Mouse (Mus musculus) stomach, postnatal 0 days (tissue): ENCODE measurements around the gene Scaf1.

Experiments used
- CTCF ChIP-seq: IDR thresholded peaks from 2 replicates; pipeline ENCODE4 v1.5.1; 2016; ENCODE audit warnings: antibody characterized with exemption, low read depth, mild to moderate bottlenecking, moderate library complexity
- EP300 ChIP-seq: optimal IDR thresholded peaks from 2 replicates; pipeline ENCODE3; 2016; ENCODE audit warnings: antibody characterized with exemption

DNA sequence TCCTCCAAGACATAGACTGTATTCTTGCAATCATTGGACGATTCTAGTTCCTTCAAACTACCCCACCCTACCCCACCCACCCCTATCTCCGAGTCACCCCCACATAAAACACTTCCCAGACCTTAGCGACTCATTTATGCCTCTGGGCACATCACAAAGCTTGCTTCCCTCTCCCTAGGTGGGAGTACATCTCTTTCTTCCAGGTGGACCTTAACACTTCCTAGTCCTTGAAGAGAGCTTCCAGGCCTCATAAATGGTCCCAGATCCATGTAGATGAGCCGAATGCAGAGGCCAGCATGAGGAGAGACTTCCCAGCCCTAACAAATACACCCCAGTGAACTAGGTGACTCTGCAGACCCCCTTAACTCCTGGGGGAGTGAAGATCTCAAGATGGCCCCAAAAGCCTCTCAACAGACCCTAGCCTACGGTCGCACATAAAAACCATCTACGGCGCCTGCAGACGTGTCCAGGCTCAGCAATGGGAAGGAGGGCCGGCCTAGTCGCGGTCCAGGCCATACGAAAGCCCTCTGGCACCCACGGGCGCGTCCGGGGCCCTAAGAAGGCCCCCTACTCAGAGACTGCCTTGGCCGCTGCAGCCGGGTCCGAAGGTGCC lies 713 bp downstream of the Scaf1 start:
- TF ChIP-seq CTCF (no peak), EP300 (no peak)
